Mouse (Mus musculus): ENCODE data around the gene Hoxb3. TPM values are rescaled to one million over a fixed set of nuclear protein-coding genes. Genes with fewer than 3 reads are reported as not detected.

The Hoxb3 gene
- total RNA-seq (2021), result under 1 TPM; 0.43 to 0.78 TPM
- long read RNA-seq, experiment 1, partial matches to known transcripts, result 0 of 1 reads
- long read RNA-seq, experiment 1, other reads (novel, unspliced or antisense), result 1 of 1 reads
- long read RNA-seq, experiment 2, result 0 reads

GRCm38 (mm10) chr11:96323154-96323553 lies at the start of gene Hoxb3:
Gene Hoxb3, plus strand, starts transcription at chr11:96323326.
- no peak for DNase-seq

GRCm38 (mm10) chr11:96274428-96274827 lies 48.7 kb upstream of the Hoxb3 start:
- DNase-seq, result no peak

GRCm38 (mm10) chr11:96275896-96276295 lies 47.2 kb upstream of the Hoxb3 start:
- DNase-seq, result no peak

GRCm38 (mm10) chr11:96277151-96278044 lies 45.7 kb upstream of the Hoxb3 start:
- DNase-seq, result no peak

- DNase-seq, result no peak
These were observed 44.8 kb upstream of the Hoxb3 start for GRCm38 (mm10) chr11:96278324-96278723.

- DNase-seq, result peak; percentile 56
These were observed 44.4 kb upstream of the Hoxb3 start for GRCm38 (mm10) chr11:96278773-96279172.

- no peak for DNase-seq
These were observed 43.5 kb upstream of the Hoxb3 start for GRCm38 (mm10) chr11:96279421-96280233.

GRCm38 (mm10) chr11:96280399-96281378 lies 42.4 kb upstream of the Hoxb3 start:
- DNase-seq, result no peak

GRCm38 (mm10) chr11:96281396-96281795 lies 41.7 kb upstream of the Hoxb3 start:
- DNase-seq, result no peak

- DNase-seq, result no peak
These were observed 41.1 kb upstream of the Hoxb3 start, which contains the start of gene Hoxb8 for GRCm38 (mm10) chr11:96281855-96282570. Gene Hoxb8, plus strand, starts transcription at chr11:96281905.

GRCm38 (mm10) chr11:96282795-96283430 lies 40.2 kb upstream of the Hoxb3 start:
- DNase-seq, result no peak

- DNase-seq, result no peak
These were observed 38.9 kb upstream of the Hoxb3 start for GRCm38 (mm10) chr11:96284041-96284749.

GRCm38 (mm10) chr11:96284774-96285734 lies 38.1 kb upstream of the Hoxb3 start:
- no peak for DNase-seq

GRCm38 (mm10) chr11:96285771-96286738 lies 37.1 kb upstream of the Hoxb3 start, which contains the start of gene Hoxb7:
Gene Hoxb7, plus strand, starts transcription at chr11:96286623.
- no peak for DNase-seq

GRCm38 (mm10) chr11:96286739-96287385 lies 36.3 kb upstream of the Hoxb3 start:
- no peak for DNase-seq

GRCm38 (mm10) chr11:96287411-96287810 lies 35.7 kb upstream of the Hoxb3 start:
- DNase-seq, result no peak

Measured in gastrocnemius, postnatal 25 days (tissue).